Mouse (Mus musculus) B cell, adult 2 months (primary cell): ENCODE measurements at regions not wholly inside any gene's neighbourhood (a gene's known extent, or its start where the extent isn't known, plus 50 kb on each side); places are given as distances from the start of the nearest gene placed in this dataset.

Experiments used
- DNase-seq, 2 experiments: peaks; one replicate each; pipeline ENCODE4 v3.0.0; 2022

DNA sequence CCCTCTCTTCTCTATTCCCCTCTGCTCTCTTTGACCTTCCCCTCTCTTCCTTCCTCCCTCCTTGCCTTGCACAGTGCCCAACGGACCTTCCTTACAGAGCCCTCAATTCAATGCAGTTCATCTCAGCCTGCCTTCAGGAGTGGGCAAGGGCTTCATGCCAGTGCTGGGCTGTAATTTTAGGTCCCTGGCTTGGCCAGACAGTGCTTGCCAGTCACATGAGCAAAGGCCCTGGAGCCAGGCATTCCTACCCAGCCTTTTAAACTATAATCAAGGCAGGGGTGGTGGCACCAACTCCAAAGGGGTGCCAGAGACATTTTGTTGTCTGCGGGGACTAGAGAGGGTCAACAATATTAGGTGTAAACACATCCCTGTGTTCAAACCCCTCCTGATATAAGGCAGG lies 150.9 kb downstream of the Efnb1 start:
- no peak for DNase-seq

DNA sequence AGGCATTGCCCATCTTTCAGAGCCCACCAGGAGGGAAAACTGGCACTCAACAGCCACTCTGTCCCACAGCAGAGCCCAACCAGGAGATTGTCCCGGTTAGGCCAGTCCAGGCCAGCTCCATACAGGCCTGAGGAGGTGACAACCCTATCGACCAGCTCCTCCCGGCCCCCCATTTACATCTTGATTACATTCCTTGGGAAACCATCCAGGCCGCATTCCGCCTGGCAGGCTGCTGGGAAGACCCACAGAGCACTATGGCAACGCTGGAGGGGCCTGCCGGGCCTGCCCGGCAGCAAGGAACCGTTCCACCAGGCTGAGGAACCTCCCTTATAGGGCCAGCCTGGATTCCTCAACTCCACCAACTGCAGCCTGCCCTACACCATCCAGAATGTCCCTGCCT lies 149.7 kb downstream of the Efnb1 start:
- DNase-seq: no peak

DNA sequence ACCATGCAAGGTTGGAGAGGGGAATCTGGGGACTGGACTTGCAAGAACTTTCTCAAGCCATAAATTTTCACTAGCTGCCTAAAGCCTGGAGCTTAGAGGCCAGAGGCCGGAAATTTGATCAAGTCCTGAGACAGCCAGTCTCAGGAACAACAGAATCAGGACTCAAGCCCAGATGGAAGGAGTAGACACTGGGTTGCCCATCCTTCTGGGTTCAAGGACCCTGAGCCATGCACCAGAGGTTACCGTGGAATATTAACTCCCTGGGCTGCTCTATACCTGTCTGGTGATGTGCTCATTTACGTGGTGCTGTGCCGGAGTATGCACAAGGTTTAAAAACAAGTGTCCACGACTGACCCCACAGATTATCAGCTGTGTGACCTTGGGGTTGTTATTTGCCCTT lies 145.1 kb downstream of the Efnb1 start:
- DNase-seq: no peak

DNA sequence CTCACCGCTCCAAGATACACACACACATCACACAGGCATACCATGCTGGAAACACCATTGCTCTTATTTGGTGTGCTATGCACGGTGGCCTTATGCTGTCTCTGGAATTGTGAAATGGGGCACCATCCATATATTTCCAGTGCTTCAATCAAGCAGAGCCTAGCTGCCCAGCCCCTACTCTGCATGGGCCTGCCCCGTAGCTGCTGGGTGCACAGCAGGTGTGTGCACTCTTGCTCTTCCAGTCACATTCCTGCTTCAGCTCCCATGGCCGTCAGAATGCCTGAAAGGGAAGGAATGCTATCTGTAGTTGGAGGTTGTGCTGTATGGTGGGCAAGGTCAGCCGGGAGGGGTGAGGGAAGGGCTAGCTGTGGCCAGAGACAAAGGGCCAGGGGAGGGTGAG lies 144.6 kb downstream of the Efnb1 start:
- no peak for DNase-seq

DNA sequence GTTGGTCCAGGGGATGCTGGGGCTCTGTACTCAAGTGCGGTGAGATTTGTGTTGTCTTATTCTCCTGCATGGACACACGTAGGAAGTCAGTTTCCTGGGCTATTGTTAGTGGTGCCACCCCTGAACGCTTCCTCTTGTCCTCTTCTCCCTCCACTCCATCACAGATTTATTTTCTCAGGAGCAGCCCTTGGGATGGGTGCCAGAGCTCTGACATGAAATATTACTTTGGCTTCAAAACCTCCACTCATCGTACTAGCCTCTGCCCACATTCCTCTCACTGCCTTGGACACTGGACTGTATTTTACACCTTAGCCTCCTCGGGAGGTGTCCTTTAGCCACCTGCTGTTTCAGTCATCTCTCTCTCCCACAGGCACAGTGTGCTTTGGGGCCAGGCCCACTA lies 139.6 kb downstream of the Efnb1 start:
- DNase-seq: no peak

DNA sequence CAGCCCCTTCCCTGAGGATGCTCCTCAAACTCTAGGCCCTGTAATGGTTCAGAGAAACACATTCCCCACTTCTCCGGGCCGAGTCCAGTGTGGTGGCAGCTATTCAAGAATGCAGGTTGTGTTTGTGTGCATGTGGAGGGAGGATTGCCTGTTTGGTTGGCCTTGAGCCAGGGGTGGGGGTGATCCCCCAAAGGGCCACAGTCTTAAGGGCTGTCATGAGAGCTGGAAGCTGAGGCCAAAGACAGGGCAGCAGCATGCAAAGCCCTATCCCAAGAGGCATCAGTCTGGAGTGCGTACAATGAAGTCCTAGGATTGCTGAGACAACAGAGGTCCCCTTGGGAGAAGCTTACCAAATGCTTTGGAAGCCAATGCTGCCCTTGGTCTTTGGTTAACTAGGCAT lies 136.0 kb downstream of the Efnb1 start:
- DNase-seq: no peak

DNA sequence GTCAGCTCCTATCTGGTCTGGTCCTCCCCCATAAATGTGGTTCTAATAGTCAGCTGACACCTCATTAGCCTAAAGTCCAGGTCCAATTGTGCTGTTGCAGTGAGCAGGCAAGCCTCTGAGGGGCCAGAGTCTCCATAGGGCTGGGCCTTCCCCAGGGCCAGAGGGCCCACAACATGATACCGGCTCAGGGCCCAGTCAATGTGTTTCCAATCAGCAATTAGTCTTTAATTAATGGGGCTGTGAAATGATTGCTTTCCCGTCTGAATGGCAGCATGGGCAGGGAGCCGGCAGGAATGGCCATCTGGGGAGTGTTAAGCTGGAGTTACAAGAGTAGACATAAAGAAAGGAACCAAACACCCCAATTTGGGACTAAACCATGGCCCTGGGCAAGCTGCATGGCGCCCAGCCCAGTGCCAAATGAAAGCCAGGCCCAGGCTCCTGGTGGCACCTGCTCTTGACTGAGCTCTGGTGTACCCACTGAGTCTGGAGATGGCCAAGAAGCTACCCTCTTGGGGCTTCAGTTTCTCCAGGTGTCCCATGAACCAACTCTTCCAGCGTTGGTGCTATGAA lies 113.2 kb downstream of the Efnb1 start:
- no peak for DNase-seq

DNA sequence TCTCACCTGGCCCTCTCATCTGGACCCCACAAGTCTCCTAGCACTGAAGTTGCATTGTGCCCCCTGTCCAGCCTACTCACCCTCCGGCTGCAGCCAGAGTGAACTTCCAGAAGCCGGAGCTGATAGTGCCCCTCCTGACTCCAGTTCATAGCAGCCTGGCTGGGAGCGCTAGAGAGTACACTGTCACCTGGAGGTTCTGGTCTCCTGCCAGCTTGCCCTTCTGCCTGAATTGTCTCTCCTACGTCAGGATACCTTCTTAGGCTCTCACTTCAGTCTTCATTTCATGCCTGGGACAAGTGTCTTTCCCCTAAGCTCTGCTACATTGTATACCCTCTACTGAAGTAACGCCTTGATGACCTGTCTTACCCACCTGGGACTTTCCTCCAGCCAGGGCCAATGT lies 112.3 kb downstream of the Efnb1 start:
- no peak for DNase-seq

DNA sequence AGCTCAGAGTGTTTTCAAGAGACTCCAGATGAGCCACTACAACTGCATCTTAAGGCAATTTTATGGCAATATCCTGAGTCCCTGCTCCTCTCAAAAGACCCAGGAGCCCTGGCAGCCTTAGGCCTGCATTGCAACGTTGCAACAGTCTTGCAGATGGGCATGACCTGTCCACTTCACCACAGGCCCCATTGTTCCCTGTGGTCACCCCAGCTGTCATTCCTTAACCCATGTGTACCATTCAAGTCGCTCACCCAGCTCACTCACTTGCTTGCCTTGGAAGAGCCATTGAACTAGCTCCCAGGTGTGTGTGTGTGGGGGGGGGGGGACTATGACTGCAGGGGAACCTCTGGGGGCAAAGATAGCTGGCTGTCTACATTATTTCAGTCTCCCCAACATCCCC lies 110.8 kb downstream of the Efnb1 start:
- no peak for DNase-seq

DNA sequence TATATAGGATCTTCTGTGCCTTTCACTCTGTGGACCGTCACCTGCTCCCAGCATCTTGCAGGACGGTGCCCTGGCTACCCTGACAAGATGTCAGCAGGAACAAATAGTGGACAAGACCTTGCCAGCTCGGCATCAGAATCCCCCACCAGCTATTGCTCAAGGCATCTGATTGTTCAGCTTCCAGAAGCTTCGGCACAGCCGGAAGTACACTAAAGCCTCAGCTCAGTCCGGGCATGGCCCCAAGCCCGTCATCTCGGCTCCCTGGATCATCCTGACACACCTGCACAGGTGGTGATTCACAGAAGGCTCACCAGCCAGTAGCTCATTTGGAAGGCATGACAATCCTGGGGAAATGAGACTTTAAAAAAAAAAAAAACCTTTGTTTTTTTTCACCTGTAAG lies 110.1 kb downstream of the Efnb1 start:
- DNase-seq: no peak

DNA sequence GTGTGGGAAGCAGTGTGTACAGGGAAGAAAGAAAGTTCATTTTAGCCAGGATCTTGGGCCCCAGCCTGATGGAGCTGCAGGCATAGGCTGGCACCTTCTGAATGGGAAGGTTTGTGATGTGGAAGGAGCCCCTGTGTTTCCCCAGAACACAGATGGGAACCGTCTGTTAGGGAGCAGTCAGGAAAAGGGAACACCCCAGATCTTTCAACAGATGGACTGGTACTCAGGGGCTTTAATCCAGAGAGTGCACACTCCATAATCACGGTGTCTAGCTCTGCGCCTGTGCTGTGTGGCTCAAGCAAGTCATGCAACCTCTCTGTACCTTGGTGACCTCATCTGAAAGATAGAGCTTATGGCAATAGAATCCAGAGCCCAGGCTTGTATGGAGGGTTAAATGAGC lies 109.6 kb downstream of the Efnb1 start:
- DNase-seq: no peak

DNA sequence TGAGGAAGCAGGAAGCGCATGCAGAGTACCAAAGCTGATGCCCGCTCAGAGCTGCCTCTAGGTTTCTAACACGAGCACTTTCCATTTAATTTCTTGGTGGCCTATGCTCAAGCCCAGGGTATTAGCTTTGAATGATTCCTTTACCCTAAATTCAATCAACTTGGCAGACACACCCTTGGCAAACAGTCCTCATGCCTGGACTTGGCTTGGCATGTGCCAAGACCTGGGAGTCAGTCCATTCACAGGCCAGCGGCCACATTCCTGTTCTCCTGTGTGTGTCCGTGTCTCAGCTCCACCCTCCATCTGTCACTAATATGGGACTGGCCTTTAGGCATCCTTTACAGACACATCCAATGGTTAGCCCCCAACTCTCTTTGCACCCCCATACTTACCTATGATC lies 107.3 kb downstream of the Efnb1 start:
- DNase-seq: no peak

DNA sequence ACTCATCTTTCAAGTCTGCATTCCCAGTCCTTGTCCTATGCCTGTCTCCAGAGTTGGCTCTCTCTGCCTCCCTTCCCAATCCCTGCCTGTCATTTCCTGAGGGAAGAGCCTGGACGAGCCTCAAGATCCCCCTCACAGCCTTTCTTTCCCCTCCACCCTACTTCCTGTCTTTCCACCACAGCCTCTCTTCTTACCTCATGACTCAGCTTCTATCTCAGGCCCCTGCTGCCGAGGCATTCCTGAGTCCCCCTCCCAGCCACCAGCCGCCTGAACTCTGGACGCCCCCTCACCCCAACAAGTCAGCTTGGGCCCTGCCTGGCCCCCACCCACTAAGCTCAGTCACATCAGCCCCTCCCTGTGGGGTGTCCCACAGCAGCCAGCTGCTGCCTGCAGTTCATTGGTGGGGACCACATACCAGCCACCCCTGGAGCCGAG lies 105.8 kb downstream of the Efnb1 start:
- DNase-seq: no peak

DNA sequence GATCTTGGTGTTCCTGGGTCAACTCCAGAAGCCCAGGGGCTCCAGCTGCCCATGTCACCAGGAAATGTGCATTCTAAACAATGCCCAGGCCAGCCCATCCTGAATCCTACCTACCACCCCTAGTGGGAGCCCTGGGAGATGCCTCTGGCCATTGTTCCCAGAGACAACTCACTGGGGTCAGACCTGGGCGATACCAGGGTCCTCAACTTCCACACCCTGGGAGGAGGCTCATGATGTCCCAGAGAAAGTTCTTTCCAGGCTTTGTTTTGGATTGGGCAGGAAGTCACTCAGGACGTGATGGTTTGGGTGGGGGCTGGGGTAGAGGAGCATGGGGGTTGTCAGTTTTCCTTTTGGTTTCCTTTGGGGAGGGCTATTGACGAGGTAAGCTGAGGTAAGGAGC lies 97.1 kb downstream of the Efnb1 start:
- DNase-seq: no peak

DNA sequence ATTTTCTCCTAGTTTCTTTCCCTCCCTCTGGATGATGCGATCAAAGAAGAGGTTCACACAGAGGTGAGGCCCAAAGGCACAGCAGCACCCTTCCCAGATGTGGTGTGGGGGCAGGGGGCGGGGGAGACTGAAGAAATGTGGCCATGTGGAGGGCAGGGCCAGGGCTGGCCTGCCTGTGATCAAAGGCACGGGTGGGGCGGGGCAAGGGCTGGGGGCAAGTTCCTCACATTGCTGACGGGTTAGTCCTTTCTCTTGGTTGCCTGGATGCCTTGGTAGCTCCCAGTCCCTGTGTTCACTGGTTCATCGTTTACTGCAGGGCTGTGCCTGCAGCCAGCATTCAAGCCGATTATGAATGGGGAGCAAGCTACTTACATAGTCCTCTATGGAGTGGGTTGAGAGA lies 96.4 kb downstream of the Efnb1 start:
- DNase-seq: no peak

DNA sequence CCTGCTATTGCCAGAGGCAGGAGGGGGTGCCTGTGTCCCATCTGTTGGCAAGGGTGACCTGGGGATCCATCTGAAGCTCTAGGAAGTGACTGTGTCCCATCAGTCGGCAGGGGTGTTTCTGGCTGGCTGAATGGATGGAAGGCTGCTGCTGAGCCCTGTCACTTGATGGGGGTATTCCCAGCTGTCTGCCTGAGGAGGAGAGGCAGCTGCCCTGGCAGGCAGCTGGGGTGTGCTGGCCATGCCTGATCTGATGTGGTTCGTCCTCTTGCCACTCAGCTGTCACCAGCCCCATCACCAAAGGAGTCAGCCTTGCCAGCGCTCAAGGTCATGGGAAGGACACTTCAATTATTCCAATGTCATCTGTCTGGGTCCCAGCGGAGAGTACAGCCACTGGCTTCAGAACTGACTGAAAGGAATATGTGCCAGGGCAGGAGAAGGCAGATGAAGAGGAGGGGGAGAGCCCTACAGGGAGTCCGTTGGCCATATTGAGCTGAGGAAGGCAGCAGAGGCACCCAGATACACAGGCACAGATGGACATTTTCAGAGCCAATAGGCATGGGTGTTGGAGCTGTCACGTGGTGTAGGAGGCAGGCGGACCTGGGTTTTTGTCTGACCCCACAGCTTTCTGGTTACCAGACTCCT lies 89.3 kb downstream of the Efnb1 start:
- DNase-seq: no peak

DNA sequence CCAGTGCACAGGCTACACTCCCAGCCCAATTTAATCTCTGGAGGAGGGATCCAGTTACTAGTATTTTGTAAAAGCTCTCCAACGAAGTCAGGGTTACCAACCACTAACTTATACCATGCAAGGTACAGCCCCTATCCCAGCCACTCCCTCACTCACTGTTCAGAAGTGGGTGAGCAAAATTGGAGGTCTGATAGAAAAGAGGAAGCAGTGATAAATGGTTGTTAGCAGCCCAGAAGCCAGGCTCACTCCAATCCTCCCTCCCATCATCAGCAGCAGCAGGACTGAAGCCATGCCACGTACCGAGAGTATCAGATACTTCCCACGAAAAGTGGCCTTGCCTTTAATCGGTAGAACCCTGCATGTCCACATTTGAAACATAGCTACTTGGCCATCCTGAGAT lies 86.1 kb downstream of the Efnb1 start:
- DNase-seq: no peak

DNA sequence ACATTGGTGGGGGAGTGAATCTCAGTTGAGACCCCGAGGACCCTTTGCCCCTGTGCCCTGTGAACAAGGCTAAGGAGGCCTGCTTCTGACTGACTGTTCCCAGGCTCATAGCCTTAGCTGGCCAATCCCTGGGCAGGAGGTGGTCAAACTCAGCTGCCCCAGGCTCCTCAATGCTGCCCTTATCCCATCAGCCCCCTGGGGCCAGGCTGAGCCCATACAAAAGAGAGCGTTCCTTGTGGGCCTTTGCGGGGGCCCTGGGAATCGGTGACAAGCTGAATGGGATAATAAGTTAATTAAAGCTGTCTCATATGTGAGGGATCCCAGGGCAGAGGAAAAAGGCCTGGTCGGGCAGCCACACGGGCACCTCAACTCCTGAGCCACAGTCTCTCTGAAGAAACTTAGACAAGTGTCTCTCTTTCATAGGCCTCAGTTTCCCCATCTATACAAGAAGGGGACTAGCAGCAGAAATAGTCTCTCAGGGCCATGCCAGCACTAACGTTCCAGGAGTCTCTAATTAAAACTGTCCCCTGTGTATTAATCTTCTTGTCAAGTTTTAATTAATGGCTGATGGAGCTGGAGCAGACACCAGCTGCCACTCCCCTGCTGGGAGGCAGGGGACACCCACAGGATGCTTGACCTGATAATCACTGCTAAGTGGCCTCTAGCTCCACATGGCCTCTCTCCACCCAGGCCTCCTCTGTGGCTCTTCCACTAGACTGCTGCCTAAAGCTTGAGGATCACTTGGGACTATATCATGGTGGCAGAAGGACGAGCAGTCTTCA lies 84.9 kb downstream of the Efnb1 start:
- no peak for DNase-seq

DNA sequence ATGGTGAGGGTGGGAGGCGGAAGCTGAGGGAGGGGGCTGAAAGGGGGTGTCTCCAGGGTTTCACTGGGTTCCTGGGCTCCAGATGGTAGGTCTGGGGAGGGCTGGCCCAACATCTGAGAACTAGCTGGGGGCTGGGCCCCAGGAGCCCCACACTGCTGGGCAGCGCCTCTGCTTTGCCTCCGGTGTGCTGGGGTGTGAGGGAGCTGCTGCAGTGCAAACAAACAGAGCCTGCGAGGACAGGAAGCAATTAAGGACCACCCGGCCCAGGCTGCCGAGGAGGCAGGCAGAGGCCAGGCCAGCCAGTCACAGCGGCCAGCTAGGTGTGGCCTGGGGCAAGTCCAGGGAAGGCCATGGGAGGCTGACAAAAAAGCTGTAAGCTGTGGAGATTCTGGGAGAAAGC lies 82.3 kb downstream of the Efnb1 start:
- no peak for DNase-seq

DNA sequence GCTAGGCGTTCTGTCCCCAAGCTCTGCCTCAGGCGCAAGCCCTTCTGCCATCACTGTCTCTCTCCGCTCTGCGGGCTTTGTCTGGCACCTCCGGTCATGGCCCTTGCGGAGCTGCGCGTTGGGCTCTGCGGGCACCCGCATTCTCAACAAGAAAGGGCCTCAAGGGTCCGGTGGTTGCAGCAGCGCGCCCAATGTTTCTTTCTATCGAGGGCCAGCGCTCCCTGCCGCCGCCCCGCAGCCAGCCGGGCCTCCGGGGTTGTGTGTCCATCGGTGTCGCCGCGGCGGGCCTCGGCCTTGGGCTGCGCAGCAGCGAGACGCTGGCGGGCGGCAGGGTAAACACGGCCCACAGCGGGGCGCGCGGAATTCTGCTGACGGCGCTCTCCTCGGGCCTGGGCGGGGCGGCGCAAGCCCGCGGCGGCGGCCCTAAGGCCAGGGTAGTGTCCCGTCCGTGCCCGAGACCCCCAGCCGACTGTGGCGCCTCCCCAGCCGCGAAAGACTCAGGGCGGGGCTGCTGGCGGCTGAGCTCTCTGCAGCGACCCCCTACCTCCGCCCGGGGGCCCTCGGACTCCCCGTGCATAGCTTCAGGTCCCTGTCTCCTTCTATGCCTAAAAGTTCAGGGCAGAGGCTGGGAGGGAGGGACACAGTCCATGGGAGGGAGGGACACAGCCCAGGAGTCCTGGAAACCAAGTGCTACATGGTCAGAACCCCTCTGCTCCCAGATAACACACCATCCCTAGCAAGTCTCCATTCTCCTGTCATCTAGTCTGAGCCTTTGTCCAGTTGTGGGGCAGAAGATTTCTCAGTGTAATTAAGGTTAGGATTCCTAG lies 80.9 kb downstream of the Efnb1 start:
- DNase-seq: no peak

DNA sequence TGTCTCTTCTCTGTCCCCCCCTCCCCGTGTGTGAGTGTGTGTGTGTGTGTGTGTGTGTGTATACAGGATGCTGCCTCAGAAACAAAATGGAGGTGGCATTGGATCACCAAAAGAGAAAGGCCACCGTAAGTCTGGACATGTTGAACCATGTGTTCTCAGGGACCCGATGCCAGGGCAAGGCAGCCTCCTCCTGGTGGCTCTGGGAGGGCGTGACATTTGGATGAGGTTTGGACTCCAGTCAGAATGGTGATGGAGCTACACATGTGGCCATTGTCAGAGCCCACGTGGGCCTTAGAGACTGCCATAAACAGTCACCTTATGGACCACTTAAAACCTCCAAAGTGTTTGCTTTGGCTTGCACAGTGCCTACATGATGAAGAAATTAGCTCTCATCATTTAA lies 80.0 kb downstream of the Efnb1 start:
- DNase-seq: no peak

DNA sequence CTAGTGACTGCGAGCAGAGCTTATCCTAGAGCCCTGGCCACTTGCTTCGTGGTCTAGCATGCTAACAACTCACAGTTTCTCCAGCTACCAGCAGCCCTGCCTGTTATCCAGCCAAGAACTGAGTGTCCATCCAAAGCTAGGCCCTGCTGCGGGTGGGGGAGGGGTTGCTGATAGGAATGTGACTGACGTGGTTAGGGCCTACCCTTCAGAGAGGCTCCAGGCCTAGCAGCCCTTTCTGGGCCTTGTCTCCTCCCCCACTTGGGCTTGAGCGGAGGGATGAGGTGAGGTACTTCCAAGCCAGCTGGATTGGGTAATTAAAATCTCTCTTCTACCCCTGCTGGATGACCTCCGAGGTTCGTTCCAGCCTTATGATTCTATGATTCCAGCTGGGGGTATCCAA lies 79.2 kb downstream of the Efnb1 start:
- DNase-seq: no peak

DNA sequence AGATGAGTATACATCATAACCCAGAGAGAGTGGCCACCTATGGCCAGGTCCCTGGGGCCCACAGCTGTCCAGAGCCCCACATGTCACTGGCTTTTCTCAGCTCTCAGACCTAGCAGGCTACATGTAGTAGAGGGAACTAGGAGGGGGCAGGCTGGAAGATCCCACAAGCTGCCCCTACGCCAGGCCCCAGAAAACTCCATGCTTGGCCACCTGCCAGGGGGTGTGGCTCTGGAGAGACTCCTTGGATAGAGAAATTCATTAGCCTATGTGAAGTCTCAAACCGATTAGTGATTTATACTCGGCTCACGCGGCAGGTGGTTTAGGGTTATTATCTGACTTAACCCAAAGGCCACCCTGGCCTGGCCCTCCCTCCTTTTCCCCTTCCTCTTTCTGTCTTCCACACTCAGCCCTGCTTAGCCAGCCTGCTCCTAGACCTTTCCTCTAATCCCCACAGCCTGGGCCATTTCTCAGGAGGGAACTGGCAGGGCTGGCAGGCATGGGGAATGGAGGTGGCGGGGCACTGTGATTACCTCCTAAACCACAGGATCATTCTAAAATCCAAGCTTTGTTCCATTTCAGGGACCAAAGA lies 77.7 kb downstream of the Efnb1 start:
- DNase-seq: no peak
